Mouse (Mus musculus) liver, adult 2 months (tissue): Measurements from ENCODE around the gene Tmem120a. TPM values are rescaled to one million over a fixed set of nuclear protein-coding genes. Genes with fewer than 3 reads are reported as not detected.

Source experiments
- DNase-seq: peaks from one replicate; pipeline ENCODE4 v3.0.0-alpha.2; 2011; ENCODE audit warnings: low read depth, low spot score; ENCODE audit errors: extremely low read depth
- H3K27ac ChIP-seq: fragments of 200-500 bp; replicated peaks from 2 replicates; pipeline ENCODE4 v1.5.1; 2012; ENCODE audit warnings: low read depth, mild to moderate bottlenecking, control low read depth, inconsistent platforms, low read length; ENCODE audit not compliant: insufficient read depth
- H3K27me3 ChIP-seq: fragments of 200-500 bp; 2 replicates; pipeline ENCODE4 v1.6.1; 2012; ENCODE audit warnings: mild to moderate bottlenecking, moderate library complexity, low read length, inconsistent platforms; ENCODE audit not compliant: control insufficient read depth, insufficient read depth
- H3K36me3 ChIP-seq: fragments of 200-500 bp; 2 replicates; pipeline ENCODE4 v1.6.1; 2012; ENCODE audit warnings: low read length, inconsistent platforms; ENCODE audit not compliant: control insufficient read depth, insufficient read depth
- H3K4me1 ChIP-seq: fragments of 200-500 bp; 2 replicates; pipeline ENCODE4 v1.6.1; 2011; ENCODE audit warnings: low read length; ENCODE audit not compliant: control insufficient read depth, insufficient read depth
- H3K4me3 ChIP-seq: fragments of 200-500 bp; 2 replicates; pipeline ENCODE4 v1.5.1; 2011; ENCODE audit warnings: low read depth, mild to moderate bottlenecking, control low read depth, low read length, moderate library complexity; ENCODE audit not compliant: insufficient read depth
- H3K79me2 ChIP-seq: fragments of 200-500 bp; 2 replicates; pipeline ENCODE4 v1.6.1; 2012; ENCODE audit warnings: inconsistent platforms, mild to moderate bottlenecking, low read length, moderate library complexity; ENCODE audit not compliant: control insufficient read depth, insufficient read depth
- H3K9ac ChIP-seq: fragments of 200-500 bp; 2 replicates; pipeline ENCODE4 v1.6.1; 2012; ENCODE audit warnings: low read depth, mild to moderate bottlenecking, control low read depth, inconsistent platforms, low read length
- CTCF ChIP-seq: fragments of 200-500 bp; IDR thresholded peaks from 2 replicates; pipeline ENCODE4 v1.5.1; 2011; ENCODE audit warnings: low read depth, low read length, control low read depth
- POLR2A ChIP-seq: fragments of 200-500 bp; IDR thresholded peaks from 2 replicates; pipeline ENCODE4 v1.6.1; 2011; ENCODE audit warnings: low read length, control low read depth; ENCODE audit not compliant: insufficient read depth; ENCODE audit errors: extremely low read depth
- whole genome bisulfite sequencing: fragments of 180-500 bp; shearing (Covaris S2); methylation state at CpG from one replicate; pipeline ENCODE4 v1.1.7; 2018; 5-methylcytosine and 5-hydroxymethylcytosine counted together
- polyA plus RNA-seq: library from polyadenylated mRNA; depleted of rRNA; stranded (reverse); fragments of >200 nt; gene quantifications from 2 replicates; pipeline ENCODE4 v1.2.3, GENCODE M21; 2012
- total RNA-seq: library from RNA; depleted of rRNA; stranded (reverse); fragments of >200 nt; gene quantifications from 2 replicates; pipeline ENCODE4 v1.2.3, GENCODE M21; 2014

Gene Tmem120a
- total and polyA plus RNA-seq, 2 experiments = 52.9 to 55.2 TPM

- Histone ChIP-seq H3K27me3 (no peaks in the 10 kb centered on the region), H3K4me3 (no peak overlapping the region), H3K27ac (no peak overlapping the region), H3K4me1 (no peaks in the 10 kb centered on the region), H3K9ac (no peak overlapping the region), H3K36me3 (peaks cover 34% of the 10 kb centered on the region), H3K79me2 (no peaks in the 10 kb centered on the region)
- no peak for DNase-seq
- no peak for TF ChIP-seq POLR2A
- no peak for TF ChIP-seq CTCF
- 93% methylated on average over 16 of the region's 16 CpGs for WGBS
Measured at GRCm38 (mm10) chr5:135736544-135736943, 7.7 kb downstream of the Tmem120a start.

GRCm38 (mm10) chr5:135735741-135736140 lies 8.5 kb downstream of the Tmem120a start:
- peak; percentile 58 for DNase-seq
- TF ChIP-seq POLR2A (no peak), CTCF (no peak)
- H3K79me2 ChIP-seq = no peaks in the 10 kb centered on the region
- H3K27ac ChIP-seq = no peak overlapping the region
- no peaks in the 10 kb centered on the region for H3K4me1 ChIP-seq
- 30% methylated on average over 13 of the region's 13 CpGs for WGBS
- H3K9ac ChIP-seq = no peak overlapping the region
- H3K27me3 ChIP-seq = no peaks in the 10 kb centered on the region
- H3K4me3 ChIP-seq = no peak overlapping the region
- H3K36me3 ChIP-seq = peaks cover 39% of the 10 kb centered on the region

- no peaks in the 10 kb centered on the region for H3K4me1 ChIP-seq
Measured at GRCm38 (mm10) chr5:135734057-135734680, 10.1 kb downstream of the Tmem120a start.

GRCm38 (mm10) chr5:135733071-135733470 lies 11.2 kb downstream of the Tmem120a start:
- H3K9ac ChIP-seq = no peak overlapping the region
- no peaks in the 10 kb centered on the region for H3K27me3 ChIP-seq
- H3K79me2 ChIP-seq = no peaks in the 10 kb centered on the region
- TF ChIP-seq POLR2A (no peak), CTCF (no peak)
- H3K4me1 ChIP-seq = no peaks in the 10 kb centered on the region
- H3K27ac ChIP-seq = no peak overlapping the region
- H3K4me3 ChIP-seq = no peak overlapping the region
- 86% methylated on average over 4 of the region's 4 CpGs for WGBS
- H3K36me3 ChIP-seq = peaks cover 65% of the 10 kb centered on the region
- no peak for DNase-seq

More at GRCm38 (mm10) chr5:135734057-135734680, 10.1 kb downstream of the Tmem120a start:
- no peak overlapping the region for H3K27ac ChIP-seq
- no peak for DNase-seq
- no peak overlapping the region for H3K4me3 ChIP-seq
- H3K27me3 ChIP-seq = no peaks in the 10 kb centered on the region
- H3K36me3 ChIP-seq = peaks cover 55% of the 10 kb centered on the region
- TF ChIP-seq POLR2A (no peak), CTCF (no peak)
- no peak overlapping the region for H3K9ac ChIP-seq
- no peaks in the 10 kb centered on the region for H3K79me2 ChIP-seq
- 84% methylated on average over 42 of the region's 42 CpGs for WGBS

GRCm38 (mm10) chr5:135731322-135731721 lies 12.9 kb downstream of the Tmem120a start:
- H3K27me3 ChIP-seq = no peaks in the 10 kb centered on the region
- H3K79me2 ChIP-seq = no peaks in the 10 kb centered on the region
- H3K27ac ChIP-seq = no peak overlapping the region
- no peak overlapping the region for H3K4me3 ChIP-seq
- no peak overlapping the region for H3K9ac ChIP-seq
- no peak for TF ChIP-seq CTCF
- no peak for TF ChIP-seq POLR2A
- H3K4me1 ChIP-seq = peaks cover 5% of the 10 kb centered on the region
- peaks cover 71% of the 10 kb centered on the region for H3K36me3 ChIP-seq
- no peak for DNase-seq
- WGBS = 95% methylated on average over 16 of the region's 16 CpGs

- peaks cover 9% of the 10 kb centered on the region for H3K4me1 ChIP-seq
- TF ChIP-seq CTCF = no peak
- no peak for TF ChIP-seq POLR2A
- H3K36me3 ChIP-seq = peaks cover 70% of the 10 kb centered on the region
- H3K27me3 ChIP-seq = no peaks in the 10 kb centered on the region
- H3K4me3 ChIP-seq = no peak overlapping the region
- H3K9ac ChIP-seq = no peak overlapping the region
- H3K79me2 ChIP-seq = no peaks in the 10 kb centered on the region
- DNase-seq = peak; percentile 9
- H3K27ac ChIP-seq = no peak overlapping the region
- WGBS = 88% methylated on average over 10 of the region's 10 CpGs
Measured at GRCm38 (mm10) chr5:135730916-135731315, 13.3 kb downstream of the Tmem120a start.
